Mouse (Mus musculus): ENCODE results near the gene Rag2. TPM values are rescaled to one million over a fixed set of nuclear protein-coding genes. Genes with fewer than 3 reads are reported as not detected.

Rag2 gene
- not detected in 2 replicates for polyA plus RNA-seq (2012; rRNA removed)

GRCm38 (mm10) chr2:101624526-101624925 is at the start of gene Rag2:
TSS of gene Rag2 (plus strand) at chr2:101624718.
- H3K27ac ChIP-seq (ENCODE audit: insufficient read depth, low read length), result no peak within 1 kb of the TSS
- 63% methylated on average over 4 of the region's 4 CpGs for WGBS
- peaks cover 3% of the 10 kb centered on the region for H3K4me1 ChIP-seq (ENCODE audit: control insufficient read depth, insufficient read depth, low read length)
- H3K27me3 ChIP-seq (ENCODE audit: control insufficient read depth, insufficient read depth, low read length), result no peaks in the 10 kb centered on the region
- DNase-seq, result no peak
- H3K4me3 ChIP-seq (replicated peaks; ENCODE audit: insufficient read depth, low read depth, low read length), result no peak within 1 kb of the TSS
- TF ChIP-seq CTCF (IDR thresholded peaks at IDR 0.05; ENCODE audit: borderline replicate concordance, insufficient read depth, low read depth, low read length) (no peak), POLR2A (IDR thresholded peaks at IDR 0.05; ENCODE audit: borderline replicate concordance, insufficient read depth, low read length) (no peak)

DNA sequence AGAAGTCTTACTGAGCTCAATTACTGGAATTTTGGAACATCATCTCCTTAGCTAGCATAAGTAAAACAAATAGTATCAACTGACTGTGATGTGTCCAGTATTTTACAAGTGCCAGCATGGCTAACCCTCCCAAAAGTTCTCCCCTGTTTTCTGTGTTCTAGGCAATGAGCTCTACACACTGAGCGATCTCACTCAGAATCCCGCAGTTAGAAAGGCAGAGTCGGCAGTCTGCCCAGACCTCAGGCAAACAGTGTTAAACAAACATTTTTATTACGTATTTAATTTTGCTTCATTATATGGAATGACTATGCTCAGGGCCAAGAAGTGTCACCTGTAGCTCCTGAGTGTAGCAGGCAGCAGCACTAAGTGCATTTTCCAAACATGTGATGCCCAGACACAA is 47.3 kb upstream of the Rag2 start:
- 84% methylated on average over 4 of the region's 4 CpGs for WGBS
- peaks cover 8% of the 10 kb centered on the region; the same call in 1 of the 2 replicates for H3K4me1 ChIP-seq (ENCODE audit: control insufficient read depth, insufficient read depth, low read length)

DNA sequence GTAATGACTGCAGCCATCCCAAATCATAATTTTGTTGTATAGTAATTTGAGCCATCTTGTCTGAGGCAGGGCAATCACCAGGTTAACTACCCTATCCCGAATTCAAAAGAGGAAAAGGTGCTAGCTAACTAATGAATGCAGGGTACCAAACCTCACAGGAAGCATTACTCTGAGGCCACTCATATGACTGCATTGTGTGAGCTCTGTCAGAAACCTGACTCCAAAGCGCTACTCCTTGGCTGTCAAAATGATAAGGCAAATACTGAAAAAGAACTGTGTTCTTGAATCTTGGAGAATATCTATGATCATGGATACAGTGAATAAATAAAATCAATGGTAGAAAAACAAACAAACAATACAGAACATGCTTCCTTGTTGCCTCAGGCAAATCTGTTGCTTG is 44.5 kb upstream of the Rag2 start:
- no peak for DNase-seq
- TF ChIP-seq CTCF (IDR thresholded peaks at IDR 0.05; ENCODE audit: borderline replicate concordance, insufficient read depth, low read depth, low read length), result no peak
- no peak for TF ChIP-seq POLR2A (IDR thresholded peaks at IDR 0.05; ENCODE audit: borderline replicate concordance, insufficient read depth, low read length)
- H3K4me1 ChIP-seq (ENCODE audit: control insufficient read depth, insufficient read depth, low read length), result peaks cover 8% of the 10 kb centered on the region; the same call in 1 of the 2 replicates
- H3K27me3 ChIP-seq (ENCODE audit: control insufficient read depth, insufficient read depth, low read length), result no peaks in the 10 kb centered on the region
- 84% methylated on average over 2 of the region's 2 CpGs for WGBS
- no peak overlapping the region for H3K27ac ChIP-seq (ENCODE audit: insufficient read depth, low read length)
- H3K4me3 ChIP-seq (replicated peaks; ENCODE audit: insufficient read depth, low read depth, low read length), result no peak overlapping the region

More for the DNA sequence above, 47.3 kb upstream of the Rag2 start:
- no peak overlapping the region for H3K27ac ChIP-seq (ENCODE audit: insufficient read depth, low read length)
- no peak for TF ChIP-seq POLR2A (IDR thresholded peaks at IDR 0.05; ENCODE audit: borderline replicate concordance, insufficient read depth, low read length)
- no peak for TF ChIP-seq CTCF (IDR thresholded peaks at IDR 0.05; ENCODE audit: borderline replicate concordance, insufficient read depth, low read depth, low read length)
- no peak for DNase-seq
- no peak overlapping the region for H3K4me3 ChIP-seq (replicated peaks; ENCODE audit: insufficient read depth, low read depth, low read length)
- H3K27me3 ChIP-seq (ENCODE audit: control insufficient read depth, insufficient read depth, low read length), result no peaks in the 10 kb centered on the region

- H3K4me1 ChIP-seq (ENCODE audit: control insufficient read depth, insufficient read depth, low read length), result peaks cover 8% of the 10 kb centered on the region; the same call in 1 of the 2 replicates
- DNase-seq, result peak in 1 of 2 experiments; percentile 20
- TF ChIP-seq CTCF (IDR thresholded peaks at IDR 0.05; ENCODE audit: borderline replicate concordance, insufficient read depth, low read depth, low read length) (no peak), POLR2A (IDR thresholded peaks at IDR 0.05; ENCODE audit: borderline replicate concordance, insufficient read depth, low read length) (no peak)
- H3K27me3 ChIP-seq (ENCODE audit: control insufficient read depth, insufficient read depth, low read length), result no peaks in the 10 kb centered on the region
- H3K27ac ChIP-seq (ENCODE audit: insufficient read depth, low read length), result no peak overlapping the region
- 80% methylated on average over 1 of the region's 1 CpGs for WGBS
- H3K4me3 ChIP-seq (replicated peaks; ENCODE audit: insufficient read depth, low read depth, low read length), result no peak overlapping the region
Measured at GRCm38 (mm10) chr2:101580428-101580827, 44.1 kb upstream of the Rag2 start.

DNA sequence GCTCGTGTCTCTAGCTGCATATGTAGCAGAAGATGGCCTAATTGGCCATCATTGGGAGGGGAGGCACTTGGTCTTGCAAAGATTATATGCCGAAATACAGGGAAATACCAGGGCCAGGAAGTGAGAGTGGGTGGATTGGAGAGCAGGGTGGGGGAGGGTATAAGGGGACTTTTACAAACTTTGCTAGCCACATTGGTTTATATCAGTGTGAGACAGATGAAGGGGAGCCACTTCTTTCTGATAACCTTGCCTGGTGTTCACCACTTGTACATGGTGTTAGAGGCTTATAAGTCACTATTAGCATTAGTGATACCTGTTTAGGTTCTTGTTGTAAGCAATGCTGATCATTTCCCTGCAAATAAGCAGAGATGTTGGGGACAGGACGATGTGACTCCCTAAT is 43.5 kb upstream of the Rag2 start:
- no peak overlapping the region for H3K27ac ChIP-seq (ENCODE audit: insufficient read depth, low read length)
- 76% methylated on average over 3 of the region's 3 CpGs for WGBS
- TF ChIP-seq CTCF (IDR thresholded peaks at IDR 0.05; ENCODE audit: borderline replicate concordance, insufficient read depth, low read depth, low read length) (no peak), POLR2A (IDR thresholded peaks at IDR 0.05; ENCODE audit: borderline replicate concordance, insufficient read depth, low read length) (no peak)
- no peak overlapping the region for H3K4me3 ChIP-seq (replicated peaks; ENCODE audit: insufficient read depth, low read depth, low read length)
- peaks cover 8% of the 10 kb centered on the region; the same call in 1 of the 2 replicates for H3K4me1 ChIP-seq (ENCODE audit: control insufficient read depth, insufficient read depth, low read length)
- no peaks in the 10 kb centered on the region for H3K27me3 ChIP-seq (ENCODE audit: control insufficient read depth, insufficient read depth, low read length)
- no peak for DNase-seq

DNA sequence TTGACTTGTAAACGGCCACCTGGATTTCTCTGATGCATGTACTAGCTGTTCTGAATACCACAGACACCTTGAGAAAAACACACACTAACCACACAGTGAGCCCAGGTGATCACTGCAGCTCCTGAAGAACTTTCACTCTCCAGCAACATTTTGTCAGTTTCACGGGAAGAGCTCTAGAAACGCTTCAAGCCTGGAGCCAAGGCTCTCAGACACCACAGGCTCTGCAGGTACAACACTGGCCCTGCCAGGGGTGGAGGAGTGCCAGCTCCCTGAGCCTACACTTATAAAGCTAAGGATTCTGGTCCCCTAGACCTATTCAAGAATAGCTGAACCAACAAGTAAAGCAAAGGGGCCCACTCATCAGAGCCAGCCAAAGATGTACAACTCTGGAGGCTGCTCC is 43.1 kb upstream of the Rag2 start:
- Histone ChIP-seq H3K4me3 (replicated peaks; ENCODE audit: insufficient read depth, low read depth, low read length) (no peak overlapping the region), H3K27me3 (ENCODE audit: control insufficient read depth, insufficient read depth, low read length) (no peaks in the 10 kb centered on the region), H3K4me1 (ENCODE audit: control insufficient read depth, insufficient read depth, low read length) (peaks cover 8% of the 10 kb centered on the region; the same call in 1 of the 2 replicates), H3K27ac (ENCODE audit: insufficient read depth, low read length) (peak overlapping the region; percentile 33; the same call in 1 of the 2 replicates)
- 38% methylated on average over 3 of the region's 3 CpGs for WGBS
- TF ChIP-seq CTCF (IDR thresholded peaks at IDR 0.05; ENCODE audit: borderline replicate concordance, insufficient read depth, low read depth, low read length) (no peak), POLR2A (IDR thresholded peaks at IDR 0.05; ENCODE audit: borderline replicate concordance, insufficient read depth, low read length) (no peak)
- DNase-seq, result peak; percentile 35 to 47

DNA sequence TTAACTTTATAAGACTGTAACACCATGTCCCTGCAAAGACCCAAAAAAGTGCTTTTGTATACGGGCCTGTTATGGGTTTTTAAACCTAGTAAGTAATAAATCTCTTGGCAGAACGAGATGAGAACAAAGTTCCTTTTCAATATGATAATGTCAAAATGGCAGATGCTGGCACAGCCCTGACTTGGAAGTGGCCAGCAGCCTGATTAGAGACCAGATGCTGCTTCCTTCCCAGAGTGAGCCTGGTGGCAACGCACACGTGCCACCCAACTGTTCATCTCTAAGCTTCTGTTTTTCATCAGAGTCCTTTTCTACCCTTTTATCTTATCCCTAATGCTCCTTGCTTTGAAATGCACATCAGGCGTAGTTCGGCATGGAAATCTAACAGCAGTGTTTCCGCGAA is 33.2 kb upstream of the Rag2 start:
- TF ChIP-seq POLR2A (IDR thresholded peaks at IDR 0.05; ENCODE audit: borderline replicate concordance, insufficient read depth, low read length), result no peak
- TF ChIP-seq CTCF (IDR thresholded peaks at IDR 0.05; ENCODE audit: borderline replicate concordance, insufficient read depth, low read depth, low read length), result no peak
- Histone ChIP-seq H3K27ac (ENCODE audit: insufficient read depth, low read length) (no peak overlapping the region), H3K4me1 (ENCODE audit: control insufficient read depth, insufficient read depth, low read length) (peaks cover 14% of the 10 kb centered on the region), H3K4me3 (replicated peaks; ENCODE audit: insufficient read depth, low read depth, low read length) (no peak overlapping the region), H3K27me3 (ENCODE audit: control insufficient read depth, insufficient read depth, low read length) (no peaks in the 10 kb centered on the region)
- WGBS, result 73% methylated on average over 8 of the region's 8 CpGs
- no peak for DNase-seq

- Histone ChIP-seq H3K27me3 (ENCODE audit: control insufficient read depth, insufficient read depth, low read length) (no peaks in the 10 kb centered on the region), H3K4me1 (ENCODE audit: control insufficient read depth, insufficient read depth, low read length) (peaks cover 14% of the 10 kb centered on the region), H3K27ac (ENCODE audit: insufficient read depth, low read length) (peak overlapping the region; percentile 37; the same call in 1 of the 2 replicates), H3K4me3 (replicated peaks; ENCODE audit: insufficient read depth, low read depth, low read length) (no peak overlapping the region)
- 38% methylated on average over 10 of the region's 10 CpGs for WGBS
- peak; percentile 22 to 67 for DNase-seq
- TF ChIP-seq CTCF (IDR thresholded peaks at IDR 0.05; ENCODE audit: borderline replicate concordance, insufficient read depth, low read depth, low read length), result no peak
- TF ChIP-seq POLR2A (IDR thresholded peaks at IDR 0.05; ENCODE audit: borderline replicate concordance, insufficient read depth, low read length), result no peak
Measured at GRCm38 (mm10) chr2:101592023-101592841, 32.3 kb upstream of the Rag2 start.

Data from cerebellum, adult 2 months (tissue).